Mouse (Mus musculus) hindbrain, embryonic 10.5 days (tissue): ENCODE results near the gene Chrm3. TPM values are rescaled to one million over a fixed set of nuclear protein-coding genes. Genes with fewer than 3 reads are reported as not detected.
"Not testable (repeated sequence)": the region's sequence is repeated elsewhere in the genome, so short reads cannot be mapped to it uniquely, and the experiment has no call there.

Experiments
- DNase-seq: peaks from one replicate; pipeline ENCODE4 v3.0.0-alpha.2; 2017; ENCODE audit warnings: low spot score
- H3K27ac ChIP-seq: fragments of 300-500 bp; sonication (generic); 2 replicates; pipeline ENCODE4 v1.5.1; 2016; ENCODE audit warnings: mild to moderate bottlenecking, moderate library complexity
- H3K27me3 ChIP-seq: fragments of 300-500 bp; sonication (generic); 2 replicates; pipeline ENCODE4 v1.6.1; 2016; ENCODE audit warnings: mild to moderate bottlenecking; ENCODE audit not compliant: poor library complexity, insufficient read depth, severe bottlenecking
- H3K36me3 ChIP-seq: fragments of 300-500 bp; sonication (generic); 2 replicates; pipeline ENCODE4 v1.6.1; 2016; ENCODE audit warnings: mild to moderate bottlenecking, moderate library complexity
- H3K4me1 ChIP-seq: fragments of 300-500 bp; sonication (generic); replicated peaks from 2 replicates; pipeline ENCODE4 v1.6.1; 2016; ENCODE audit warnings: mild to moderate bottlenecking
- H3K4me3 ChIP-seq: fragments of 300-500 bp; sonication (generic); 2 replicates; pipeline ENCODE4 v1.5.1; 2016; ENCODE audit warnings: mild to moderate bottlenecking, moderate library complexity
- H3K9me3 ChIP-seq: fragments of 300-500 bp; sonication (generic); 2 replicates; pipeline ENCODE4 v1.6.1; 2016; ENCODE audit warnings: mild to moderate bottlenecking, moderate library complexity
- WGBS: fragments of 180-500 bp; shearing (Covaris S2); methylation state at CpG from one replicate; pipeline ENCODE4 v1.1.7; 2016; 5-methylcytosine and 5-hydroxymethylcytosine counted together
- polyA plus RNA-seq: library from polyadenylated mRNA; unstranded; fragments of >200 nt; fragmentation: Nextera tagmentation; extraction: Ambion mirVana; gene quantifications from 2 replicates; pipeline ENCODE4 v1.2.1, GENCODE M21; 2016

Gene Chrm3
- polyA plus RNA-seq, 1 experiment from 2014 or later: 0.41 TPM

GRCm38 (mm10) chr13:9887261-9887660, 473.4 kb downstream of the Chrm3 start:
- H3K4me3 ChIP-seq: no peak overlapping the region
- 91% methylated on average over 5 of the region's 5 CpGs for WGBS
- DNase-seq: no peak
- no peaks in the 10 kb centered on the region for H3K27me3 ChIP-seq
- no peaks in the 10 kb centered on the region for H3K9me3 ChIP-seq
- H3K36me3 ChIP-seq: no peaks in the 10 kb centered on the region
- no peak overlapping the region for H3K27ac ChIP-seq
- H3K4me1 ChIP-seq: no peaks in the 10 kb centered on the region

- no peak overlapping the region for H3K4me3 ChIP-seq
- H3K36me3 ChIP-seq: no peaks in the 10 kb centered on the region
- no peaks in the 10 kb centered on the region for H3K27me3 ChIP-seq
- H3K4me1 ChIP-seq: no peaks in the 10 kb centered on the region
- H3K9me3 ChIP-seq: no peaks in the 10 kb centered on the region
- no peak overlapping the region for H3K27ac ChIP-seq
- no peak for DNase-seq
- WGBS: 84% methylated on average over 6 of the region's 6 CpGs
Measured at GRCm38 (mm10) chr13:9886465-9887135, 474.0 kb downstream of the Chrm3 start.

GRCm38 (mm10) chr13:9882362-9883282, 478.0 kb downstream of the Chrm3 start:
- H3K4me3 ChIP-seq: no peak overlapping the region
- 54% methylated on average over 15 of the region's 15 CpGs for WGBS
- H3K27me3 ChIP-seq: no peaks in the 10 kb centered on the region
- H3K9me3 ChIP-seq: no peaks in the 10 kb centered on the region
- peak; percentile 61 for DNase-seq
- H3K36me3 ChIP-seq: no peaks in the 10 kb centered on the region
- H3K27ac ChIP-seq: no peak overlapping the region
- H3K4me1 ChIP-seq: no peaks in the 10 kb centered on the region

GRCm38 (mm10) chr13:9881930-9882329, 478.7 kb downstream of the Chrm3 start:
- no peaks in the 10 kb centered on the region for H3K4me1 ChIP-seq
- H3K4me3 ChIP-seq: no peak overlapping the region
- no peaks in the 10 kb centered on the region for H3K36me3 ChIP-seq
- H3K9me3 ChIP-seq: no peaks in the 10 kb centered on the region
- 62% methylated on average over 4 of the region's 4 CpGs for WGBS
- no peaks in the 10 kb centered on the region for H3K27me3 ChIP-seq
- no peak overlapping the region for H3K27ac ChIP-seq
- DNase-seq: no peak

GRCm38 (mm10) chr13:9880401-9880800, 480.2 kb downstream of the Chrm3 start:
- H3K27me3 ChIP-seq: no peaks in the 10 kb centered on the region
- 85% methylated on average over 4 of the region's 4 CpGs for WGBS
- H3K4me1 ChIP-seq: no peaks in the 10 kb centered on the region
- H3K36me3 ChIP-seq: no peaks in the 10 kb centered on the region
- no peak overlapping the region for H3K4me3 ChIP-seq
- no peak overlapping the region for H3K27ac ChIP-seq
- no peaks in the 10 kb centered on the region for H3K9me3 ChIP-seq
- no peak for DNase-seq

GRCm38 (mm10) chr13:9878596-9879010, 482.0 kb downstream of the Chrm3 start:
- Histone ChIP-seq H3K36me3 (no peaks in the 10 kb centered on the region), H3K4me1 (no peaks in the 10 kb centered on the region), H3K4me3 (no peak overlapping the region), H3K27ac (no peak overlapping the region), H3K27me3 (no peaks in the 10 kb centered on the region), H3K9me3 (no peaks in the 10 kb centered on the region)
- no peak for DNase-seq
- WGBS: 88% methylated on average over 7 of the region's 7 CpGs

- no peak overlapping the region for H3K27ac ChIP-seq
- DNase-seq: no peak
- H3K4me1 ChIP-seq: no peaks in the 10 kb centered on the region
- no peak overlapping the region for H3K4me3 ChIP-seq
- H3K9me3 ChIP-seq: no peaks in the 10 kb centered on the region
- H3K36me3 ChIP-seq: no peaks in the 10 kb centered on the region
- H3K27me3 ChIP-seq: no peaks in the 10 kb centered on the region
- 77% methylated on average over 3 of the region's 3 CpGs for WGBS
Measured at GRCm38 (mm10) chr13:9873377-9873776, 487.3 kb downstream of the Chrm3 start.

- no peak overlapping the region for H3K4me3 ChIP-seq
- no peaks in the 10 kb centered on the region for H3K27me3 ChIP-seq
- 0 out of 2 replicates have a peak, but pooled peaks cover 4% of the 10 kb centered on the region for H3K9me3 ChIP-seq
- H3K36me3 ChIP-seq: no peaks in the 10 kb centered on the region
- no peak for DNase-seq
- no peak overlapping the region for H3K27ac ChIP-seq
- no peaks in the 10 kb centered on the region for H3K4me1 ChIP-seq
- WGBS: 95% methylated on average over 2 of the region's 2 CpGs
Measured at GRCm38 (mm10) chr13:9866161-9866560, 494.5 kb downstream of the Chrm3 start.

- Histone ChIP-seq H3K4me1 (no peaks in the 10 kb centered on the region), H3K27me3 (no peaks in the 10 kb centered on the region), H3K36me3 (no peaks in the 10 kb centered on the region), H3K9me3 (no peaks in the 10 kb centered on the region), H3K27ac (no peak overlapping the region), H3K4me3 (no peak overlapping the region)
- no peak for DNase-seq
- 86% methylated on average over 3 of the region's 3 CpGs for WGBS
Measured at GRCm38 (mm10) chr13:9847515-9847914, 513.1 kb downstream of the Chrm3 start.

- 36% methylated on average over 14 of the region's 14 CpGs for WGBS
- peak; percentile 56 for DNase-seq
- no peaks in the 10 kb centered on the region for H3K36me3 ChIP-seq
- H3K27me3 ChIP-seq: no peaks in the 10 kb centered on the region
- H3K4me1 ChIP-seq: no peaks in the 10 kb centered on the region
- H3K4me3 ChIP-seq: no peak overlapping the region
- no peak overlapping the region for H3K27ac ChIP-seq
- H3K9me3 ChIP-seq: no peaks in the 10 kb centered on the region
Measured at GRCm38 (mm10) chr13:9846543-9847434, 513.9 kb downstream of the Chrm3 start.

GRCm38 (mm10) chr13:9834146-9834679, 526.4 kb downstream of the Chrm3 start:
- 80% methylated on average over 33 of the region's 33 CpGs for WGBS
- not testable (repeated sequence) for H3K4me1 ChIP-seq, H3K27me3 ChIP-seq, H3K36me3 ChIP-seq, H3K9me3 ChIP-seq, H3K27ac ChIP-seq, H3K4me3 ChIP-seq
- peak; percentile 12 for DNase-seq

GRCm38 (mm10) chr13:9826227-9826626, 534.4 kb downstream of the Chrm3 start:
- 73% methylated on average over 5 of the region's 5 CpGs for WGBS
- H3K36me3 ChIP-seq: no peaks in the 10 kb centered on the region
- peak; percentile 16 for DNase-seq
- no peaks in the 10 kb centered on the region for H3K27me3 ChIP-seq
- H3K9me3 ChIP-seq: no peaks in the 10 kb centered on the region
- no peak overlapping the region for H3K27ac ChIP-seq
- H3K4me1 ChIP-seq: no peaks in the 10 kb centered on the region
- no peak overlapping the region for H3K4me3 ChIP-seq
